Mouse (Mus musculus): ENCODE measurements around the gene Abhd17b. TPM values are rescaled to one million over a fixed set of nuclear protein-coding genes. Genes with fewer than 3 reads are reported as not detected.
"Not testable (repeated sequence)": the region's sequence is repeated elsewhere in the genome, so short reads cannot be mapped to it uniquely, and the experiment has no call there.

Gene Abhd17b
- polyA plus RNA-seq, 1 experiment from 2014 or later, result 41.4 TPM

GRCm38 (mm10) chr19:21719206-21719605 lies 66.2 kb downstream of the Abhd17b start:
- Histone ChIP-seq H3K9me3 (0 out of 2 replicates have a peak, but pooled peaks cover 5% of the 10 kb centered on the region), H3K9ac (no peak overlapping the region), H3K4me1 (no peaks in the 10 kb centered on the region), H3K27me3 (no peaks in the 10 kb centered on the region), H3K27ac (no peak overlapping the region), H3K4me3 (no peak overlapping the region), H3K36me3 (no peaks in the 10 kb centered on the region), H3K4me2 (replicated peaks) (no peak overlapping the region)
- no peak for ATAC-seq (ENCODE audit: insufficient number of reproducible peaks, insufficient read depth, low FRiP score, low TSS enrichment)
- 87% methylated on average over 3 of the region's 3 CpGs for WGBS

GRCm38 (mm10) chr19:21720950-21721349 lies 68.0 kb downstream of the Abhd17b start:
- WGBS, result 86% methylated on average over 5 of the region's 5 CpGs
- Histone ChIP-seq H3K4me2 (replicated peaks) (no peak overlapping the region), H3K9me3 (0 out of 2 replicates have a peak, but pooled peaks cover 5% of the 10 kb centered on the region), H3K9ac (no peak overlapping the region), H3K36me3 (no peaks in the 10 kb centered on the region), H3K4me1 (no peaks in the 10 kb centered on the region), H3K27me3 (no peaks in the 10 kb centered on the region), H3K27ac (no peak overlapping the region), H3K4me3 (no peak overlapping the region)
- no peak for ATAC-seq (ENCODE audit: insufficient number of reproducible peaks, insufficient read depth, low FRiP score, low TSS enrichment)

GRCm38 (mm10) chr19:21723280-21723679 lies 70.3 kb downstream of the Abhd17b start:
- ATAC-seq (ENCODE audit: insufficient number of reproducible peaks, insufficient read depth, low FRiP score, low TSS enrichment); H3K27ac ChIP-seq; H3K9me3 ChIP-seq: not testable (repeated sequence)

GRCm38 (mm10) chr19:21723911-21724655 lies 71.1 kb downstream of the Abhd17b start:
- ATAC-seq (ENCODE audit: insufficient number of reproducible peaks, insufficient read depth, low FRiP score, low TSS enrichment), result no peak
- WGBS, result 83% methylated on average over 8 of the region's 8 CpGs
- no peaks in the 10 kb centered on the region for H3K27me3 ChIP-seq
- H3K27ac ChIP-seq, result no peak overlapping the region
- H3K36me3 ChIP-seq, result no peaks in the 10 kb centered on the region
- no peak overlapping the region for H3K4me2 ChIP-seq (replicated peaks)
- H3K9me3 ChIP-seq, result 0 out of 2 replicates have a peak, but pooled peaks cover 5% of the 10 kb centered on the region
- H3K9ac ChIP-seq, result no peak overlapping the region
- H3K4me1 ChIP-seq, result no peaks in the 10 kb centered on the region
- no peak overlapping the region for H3K4me3 ChIP-seq

More at GRCm38 (mm10) chr19:21723280-21723679, 70.3 kb downstream of the Abhd17b start:
- not testable (repeated sequence) for H3K36me3 ChIP-seq; H3K9ac ChIP-seq; H3K27me3 ChIP-seq; H3K4me3 ChIP-seq; H3K4me1 ChIP-seq; H3K4me2 ChIP-seq (replicated peaks)
- WGBS, result 94% methylated on average over 20 of the region's 20 CpGs

GRCm38 (mm10) chr19:21725168-21725567 lies 72.2 kb downstream of the Abhd17b start:
- 0 out of 2 replicates have a peak, but pooled peaks cover 5% of the 10 kb centered on the region for H3K9me3 ChIP-seq
- 68% methylated on average over 1 of the region's 1 CpGs for WGBS
- H3K9ac ChIP-seq, result no peak overlapping the region
- H3K4me3 ChIP-seq, result no peak overlapping the region
- no peaks in the 10 kb centered on the region for H3K4me1 ChIP-seq
- H3K36me3 ChIP-seq, result no peaks in the 10 kb centered on the region
- H3K27ac ChIP-seq, result no peak overlapping the region
- no peak for ATAC-seq (ENCODE audit: insufficient number of reproducible peaks, insufficient read depth, low FRiP score, low TSS enrichment)
- no peak overlapping the region for H3K4me2 ChIP-seq (replicated peaks)
- H3K27me3 ChIP-seq, result no peaks in the 10 kb centered on the region

GRCm38 (mm10) chr19:21727081-21727480 lies 74.1 kb downstream of the Abhd17b start:
- Histone ChIP-seq H3K27me3 (no peaks in the 10 kb centered on the region), H3K9me3 (0 out of 2 replicates have a peak, but pooled peaks cover 5% of the 10 kb centered on the region), H3K27ac (no peak overlapping the region), H3K36me3 (no peaks in the 10 kb centered on the region), H3K4me1 (peaks cover 3% of the 10 kb centered on the region; the same call in 1 of the 2 replicates), H3K4me2 (replicated peaks) (no peak overlapping the region), H3K4me3 (no peak overlapping the region), H3K9ac (no peak overlapping the region)
- 46% methylated on average over 2 of the region's 2 CpGs for WGBS
- no peak for ATAC-seq (ENCODE audit: insufficient number of reproducible peaks, insufficient read depth, low FRiP score, low TSS enrichment)

GRCm38 (mm10) chr19:21728342-21728741 lies 75.4 kb downstream of the Abhd17b start:
- Histone ChIP-seq H3K27ac (no peak overlapping the region), H3K27me3 (no peaks in the 10 kb centered on the region), H3K4me1 (peaks cover 4% of the 10 kb centered on the region; the same call in 1 of the 2 replicates), H3K4me3 (no peak overlapping the region), H3K36me3 (no peaks in the 10 kb centered on the region), H3K9me3 (no peaks in the 10 kb centered on the region), H3K4me2 (replicated peaks) (no peak overlapping the region), H3K9ac (no peak overlapping the region)
- WGBS, result 92% methylated on average over 6 of the region's 6 CpGs
- no peak for ATAC-seq (ENCODE audit: insufficient number of reproducible peaks, insufficient read depth, low FRiP score, low TSS enrichment)

- no peak overlapping the region for H3K27ac ChIP-seq
- no peak overlapping the region for H3K4me3 ChIP-seq
- H3K9ac ChIP-seq, result no peak overlapping the region
- no peak for ATAC-seq (ENCODE audit: insufficient number of reproducible peaks, insufficient read depth, low FRiP score, low TSS enrichment)
- no peak overlapping the region for H3K4me2 ChIP-seq (replicated peaks)
- no peaks in the 10 kb centered on the region for H3K36me3 ChIP-seq
- no peaks in the 10 kb centered on the region for H3K27me3 ChIP-seq
- peaks cover 4% of the 10 kb centered on the region; the same call in 1 of the 2 replicates for H3K4me1 ChIP-seq
- H3K9me3 ChIP-seq, result no peaks in the 10 kb centered on the region
- WGBS, result 65% methylated on average over 5 of the region's 5 CpGs
These were observed 78.9 kb downstream of the Abhd17b start for GRCm38 (mm10) chr19:21731887-21732286.

GRCm38 (mm10) chr19:21733176-21733575 lies 80.2 kb downstream of the Abhd17b start:
- no peak overlapping the region for H3K27ac ChIP-seq
- H3K9me3 ChIP-seq, result no peaks in the 10 kb centered on the region
- H3K4me1 ChIP-seq, result peaks cover 4% of the 10 kb centered on the region; the same call in 1 of the 2 replicates
- H3K27me3 ChIP-seq, result no peaks in the 10 kb centered on the region
- H3K36me3 ChIP-seq, result no peaks in the 10 kb centered on the region
- H3K9ac ChIP-seq, result no peak overlapping the region
- WGBS, result 89% methylated on average over 2 of the region's 2 CpGs
- H3K4me3 ChIP-seq, result no peak overlapping the region
- no peak for ATAC-seq (ENCODE audit: insufficient number of reproducible peaks, insufficient read depth, low FRiP score, low TSS enrichment)
- no peak overlapping the region for H3K4me2 ChIP-seq (replicated peaks)

- peaks cover 4% of the 10 kb centered on the region; the same call in 1 of the 2 replicates for H3K4me1 ChIP-seq
- H3K27me3 ChIP-seq, result no peaks in the 10 kb centered on the region
- H3K27ac ChIP-seq, result no peak overlapping the region
- 43% methylated on average over 5 of the region's 5 CpGs for WGBS
- no peak overlapping the region for H3K9ac ChIP-seq
- H3K4me2 ChIP-seq (replicated peaks), result no peak overlapping the region
- no peaks in the 10 kb centered on the region for H3K36me3 ChIP-seq
- no peak for ATAC-seq (ENCODE audit: insufficient number of reproducible peaks, insufficient read depth, low FRiP score, low TSS enrichment)
- no peaks in the 10 kb centered on the region for H3K9me3 ChIP-seq
- H3K4me3 ChIP-seq, result no peak overlapping the region
These were observed 81.1 kb downstream of the Abhd17b start for GRCm38 (mm10) chr19:21734112-21734511.

Measured in embryonic facial prominence, embryonic 12.5 days (tissue).